Mouse (Mus musculus): ENCODE data around the gene 1700049E17Rik2.
"Not testable (repeated sequence)": the region's sequence is repeated elsewhere in the genome, so short reads cannot be mapped to it uniquely, and the experiment has no call there.

Gene 1700049E17Rik2

GRCm38 (mm10) chr14:41572911-41573310 is at the start of gene 1700049E17Rik2:
1700049E17Rik2 (plus strand) TSS chr14:41573211.
- H3K27me3 ChIP-seq (ENCODE audit: insufficient read depth, low read length); H3K4me3 ChIP-seq (replicated peaks; ENCODE audit: low read length); H3K4me1 ChIP-seq (replicated peaks; ENCODE audit: low read depth, low read length); H3K36me3 ChIP-seq (ENCODE audit: insufficient read depth, low read length); H3K9me3 ChIP-seq (ENCODE audit: low read length): not testable (repeated sequence)

- not testable (repeated sequence) for H3K27me3 ChIP-seq (ENCODE audit: insufficient read depth, low read length); H3K4me3 ChIP-seq (replicated peaks; ENCODE audit: low read length); H3K4me1 ChIP-seq (replicated peaks; ENCODE audit: low read depth, low read length); H3K36me3 ChIP-seq (ENCODE audit: insufficient read depth, low read length); H3K9me3 ChIP-seq (ENCODE audit: low read length)
These were observed 48.3 kb upstream of the 1700049E17Rik2 start for GRCm38 (mm10) chr14:41524695-41525094.

DNA sequence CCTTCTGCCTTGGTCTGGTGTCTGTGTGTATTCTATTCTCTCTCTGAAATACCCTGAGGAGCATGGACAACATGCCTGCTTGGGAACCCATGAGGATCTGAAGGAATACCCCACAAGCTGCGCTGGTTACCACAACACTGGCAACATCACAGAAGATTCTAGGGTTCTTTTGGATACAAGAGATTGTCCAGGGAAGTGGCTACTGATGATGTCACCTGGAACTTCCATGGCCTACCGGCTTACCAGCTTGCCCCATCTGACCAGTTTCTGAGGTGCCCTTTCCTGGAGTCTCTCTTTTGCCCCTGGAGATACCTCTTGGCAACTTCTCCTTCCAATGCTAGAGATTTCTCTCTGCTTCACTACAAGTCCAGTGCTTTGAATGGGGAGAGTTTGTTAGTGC is 17.5 kb upstream of the 1700049E17Rik2 start, which contains the start of gene Gm7970:
Gene Gm7970, minus strand, starts transcription at position 101 of the 400 bp plus-strand sequence.
- H3K4me1 ChIP-seq (replicated peaks; ENCODE audit: low read depth, low read length): not testable (repeated sequence)

DNA sequence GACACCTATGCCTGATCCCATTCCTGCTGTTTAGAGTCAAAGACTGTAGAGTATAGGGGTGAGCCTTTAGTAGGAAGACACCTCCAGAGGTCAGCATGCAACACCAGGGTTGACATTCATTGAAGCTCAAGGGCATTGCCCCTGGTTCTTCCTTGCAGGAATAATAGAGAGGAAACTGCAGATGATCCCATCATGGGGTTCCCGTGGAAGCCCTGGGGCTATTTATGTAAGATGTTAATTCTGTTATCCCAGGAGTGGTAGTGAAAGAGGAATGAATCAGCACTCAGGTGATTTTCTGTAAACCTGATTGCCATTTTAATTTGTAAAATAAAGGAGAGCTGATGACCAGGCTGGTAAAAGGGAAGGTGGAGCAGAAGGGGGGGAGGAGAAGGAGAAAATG is 13.3 kb downstream of the 1700049E17Rik2 start:
- TF ChIP-seq NANOG (IDR thresholded peaks at IDR 0.05; ENCODE audit: borderline replicate concordance, low read length): peak; percentile 10; the same call in 1 of the 2 replicates
- H3K36me3 ChIP-seq (ENCODE audit: insufficient read depth, low read length); H3K27me3 ChIP-seq (ENCODE audit: insufficient read depth, low read length); H3K9me3 ChIP-seq (ENCODE audit: low read length); H3K4me1 ChIP-seq (replicated peaks; ENCODE audit: low read depth, low read length); H3K4me3 ChIP-seq (replicated peaks; ENCODE audit: low read length): not testable (repeated sequence)

More for the DNA sequence above, 17.5 kb upstream of the 1700049E17Rik2 start, which contains the start of gene Gm7970:
- not testable (repeated sequence) for H3K9me3 ChIP-seq (ENCODE audit: low read length); H3K4me3 ChIP-seq (replicated peaks; ENCODE audit: low read length); H3K36me3 ChIP-seq (ENCODE audit: insufficient read depth, low read length); H3K27me3 ChIP-seq (ENCODE audit: insufficient read depth, low read length)

GRCm38 (mm10) chr14:41600935-41601334 is 27.9 kb downstream of the 1700049E17Rik2 start:
- H3K36me3 ChIP-seq (ENCODE audit: insufficient read depth, low read length); H3K27me3 ChIP-seq (ENCODE audit: insufficient read depth, low read length); H3K9me3 ChIP-seq (ENCODE audit: low read length); H3K4me1 ChIP-seq (replicated peaks; ENCODE audit: low read depth, low read length); H3K4me3 ChIP-seq (replicated peaks; ENCODE audit: low read length): not testable (repeated sequence)

GRCm38 (mm10) chr14:41610690-41611089 is 37.7 kb downstream of the 1700049E17Rik2 start:
- H3K27me3 ChIP-seq (ENCODE audit: insufficient read depth, low read length); H3K4me3 ChIP-seq (replicated peaks; ENCODE audit: low read length); H3K4me1 ChIP-seq (replicated peaks; ENCODE audit: low read depth, low read length); H3K9me3 ChIP-seq (ENCODE audit: low read length); H3K36me3 ChIP-seq (ENCODE audit: insufficient read depth, low read length): not testable (repeated sequence)

GRCm38 (mm10) chr14:41622535-41622934 is 49.5 kb downstream of the 1700049E17Rik2 start:
- not testable (repeated sequence) for H3K4me3 ChIP-seq (replicated peaks; ENCODE audit: low read length)

GRCm38 (mm10) chr14:41624512-41624911 is 51.5 kb downstream of the 1700049E17Rik2 start, which contains the start of gene Gm3072:
Gm3072 (minus strand) TSS chr14:41624612.
- not testable (repeated sequence) for H3K36me3 ChIP-seq (ENCODE audit: insufficient read depth, low read length); H3K27me3 ChIP-seq (ENCODE audit: insufficient read depth, low read length); H3K4me1 ChIP-seq (replicated peaks; ENCODE audit: low read depth, low read length); H3K9me3 ChIP-seq (ENCODE audit: low read length); H3K4me3 ChIP-seq (replicated peaks; ENCODE audit: low read length)

More at GRCm38 (mm10) chr14:41622535-41622934, 49.5 kb downstream of the 1700049E17Rik2 start:
- H3K27me3 ChIP-seq (ENCODE audit: insufficient read depth, low read length); H3K9me3 ChIP-seq (ENCODE audit: low read length); H3K4me1 ChIP-seq (replicated peaks; ENCODE audit: low read depth, low read length); H3K36me3 ChIP-seq (ENCODE audit: insufficient read depth, low read length): not testable (repeated sequence)

DNA sequence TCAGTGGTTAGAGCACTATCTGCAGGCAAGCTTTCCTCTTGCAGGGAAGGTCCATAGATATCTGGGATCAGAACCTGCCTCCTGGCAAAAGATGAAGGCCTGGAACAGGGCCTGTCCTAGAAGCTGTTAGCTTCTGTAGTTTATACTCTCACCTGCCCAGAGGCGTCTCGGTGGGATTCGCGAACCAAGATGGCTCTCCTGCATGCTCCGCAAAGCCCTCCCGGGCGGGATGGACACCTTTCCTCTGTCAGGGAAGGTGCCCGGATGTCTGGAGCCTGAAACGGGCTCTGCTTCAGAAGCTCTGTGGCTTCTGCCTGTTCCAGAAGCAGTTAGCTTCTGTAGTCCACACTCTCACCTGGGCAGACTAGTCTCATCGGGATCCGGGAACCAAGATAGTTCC is 57.1 kb downstream of the 1700049E17Rik2 start:
- H3K36me3 ChIP-seq (ENCODE audit: insufficient read depth, low read length); H3K27me3 ChIP-seq (ENCODE audit: insufficient read depth, low read length); H3K4me3 ChIP-seq (replicated peaks; ENCODE audit: low read length); H3K4me1 ChIP-seq (replicated peaks; ENCODE audit: low read depth, low read length); H3K9me3 ChIP-seq (ENCODE audit: low read length): not testable (repeated sequence)
